Mouse (Mus musculus) C2C12 (cell line): ENCODE measurements around the gene Ppm1b.

Experiments
- CEBPB ChIP-seq: IDR thresholded peaks from one replicate; pipeline ENCODE4 v1.6.1; 2011; ENCODE audit warnings: low read depth, mild to moderate bottlenecking, control low read depth, moderate library complexity
- CTCF ChIP-seq: IDR thresholded peaks from one replicate; pipeline ENCODE4 v1.5.1; 2011; ENCODE audit not compliant: control insufficient read depth, insufficient read depth, insufficient read length
- FOSL1 ChIP-seq: IDR thresholded peaks from one replicate; pipeline ENCODE4 v1.8.0; 2011; ENCODE audit warnings: mild to moderate bottlenecking, low read length; ENCODE audit not compliant: poor library complexity, insufficient read depth, severe bottlenecking
- MAX ChIP-seq: IDR thresholded peaks from one replicate; pipeline ENCODE4 v1.6.1; 2011; ENCODE audit warnings: mild to moderate bottlenecking, control low read depth
- MYOD1 ChIP-seq: IDR thresholded peaks from one replicate; pipeline ENCODE4 v1.6.1; 2011; ENCODE audit warnings: low read depth; ENCODE audit not compliant: control insufficient read depth, insufficient read length
- MYOG ChIP-seq: IDR thresholded peaks from one replicate; pipeline ENCODE4 v1.6.1; 2011; ENCODE audit not compliant: control insufficient read depth, insufficient read length; ENCODE audit errors: extremely low read depth
- USF1 ChIP-seq: IDR thresholded peaks from one replicate; pipeline ENCODE4 v1.6.1; 2011; ENCODE audit warnings: low read depth, mild to moderate bottlenecking, control low read depth, moderate library complexity

GRCm38 (mm10) chr17:84997639-84998038 is 41.1 kb downstream of the Ppm1b start:
- TF ChIP-seq CTCF (no peak), MAX (no peak), USF1 (no peak), MYOG (no peak), MYOD1 (no peak), CEBPB (no peak), FOSL1 (no peak)
